Mouse (Mus musculus): Measurements from ENCODE around the gene Ssrp1. TPM values are rescaled to one million over a fixed set of nuclear protein-coding genes. Genes with fewer than 3 reads are reported as not detected.
A peak's percentile ranks its signal among the peaks of the same experiment; 100 is the strongest.

The Ssrp1 gene
- polyA plus RNA-seq, 1 experiment from 2014 or later: 244 TPM

GRCm38 (mm10) chr2:85048168-85048751 lies 11.2 kb downstream of the Ssrp1 start:
- Histone ChIP-seq H3K36me3 (ENCODE audit: control insufficient read depth, insufficient read depth, low read length) (peaks cover 15% of the 10 kb centered on the region; the same call in 1 of the 2 replicates), H3K27ac (ENCODE audit: low read length) (peak overlapping the region; percentile 88), H3K4me3 (ENCODE audit: low read length) (peak overlapping the region; percentile 72), H3K9me3 (ENCODE audit: control insufficient read depth, low read length) (no peaks in the 10 kb centered on the region), H3K4me1 (ENCODE audit: control insufficient read depth, insufficient read depth, low read length) (peaks cover 48% of the 10 kb centered on the region), H3K27me3 (replicated peaks; ENCODE audit: control insufficient read depth, insufficient read depth, low read length) (no peaks in the 10 kb centered on the region), H3K9ac (ENCODE audit: low read depth, low read length) (peak overlapping the region; percentile 79), H3K4me2 (ENCODE audit: low read depth, low read length) (peak overlapping the region; percentile 69)
- peak; percentile 51 for ATAC-seq
- under 1% methylated on average over 38 of the region's 44 CpGs for WGBS

- Histone ChIP-seq H3K4me3 (ENCODE audit: low read length) (peak overlapping the region; percentile 72), H3K4me2 (ENCODE audit: low read depth, low read length) (peak overlapping the region; percentile 69), H3K27ac (ENCODE audit: low read length) (peak overlapping the region; percentile 88), H3K9me3 (ENCODE audit: control insufficient read depth, low read length) (no peaks in the 10 kb centered on the region), H3K9ac (ENCODE audit: low read depth, low read length) (peak overlapping the region; percentile 79), H3K4me1 (ENCODE audit: control insufficient read depth, insufficient read depth, low read length) (peaks cover 50% of the 10 kb centered on the region), H3K36me3 (ENCODE audit: control insufficient read depth, insufficient read depth, low read length) (peaks cover 15% of the 10 kb centered on the region; the same call in 1 of the 2 replicates), H3K27me3 (replicated peaks; ENCODE audit: control insufficient read depth, insufficient read depth, low read length) (no peaks in the 10 kb centered on the region)
- WGBS: 79% methylated on average over 4 of the region's 4 CpGs
- ATAC-seq: no peak
Measured at GRCm38 (mm10) chr2:85049277-85049676, 12.2 kb downstream of the Ssrp1 start.

GRCm38 (mm10) chr2:85050001-85050634 lies 13.1 kb downstream of the Ssrp1 start:
- no peaks in the 10 kb centered on the region for H3K27me3 ChIP-seq (replicated peaks; ENCODE audit: control insufficient read depth, insufficient read depth, low read length)
- peak overlapping the region; percentile 48 for H3K4me3 ChIP-seq (ENCODE audit: low read length)
- H3K9me3 ChIP-seq (ENCODE audit: control insufficient read depth, low read length): no peaks in the 10 kb centered on the region
- peaks cover 50% of the 10 kb centered on the region for H3K4me1 ChIP-seq (ENCODE audit: control insufficient read depth, insufficient read depth, low read length)
- WGBS: 8% methylated on average over 10 of the region's 10 CpGs
- peaks cover 18% of the 10 kb centered on the region for H3K36me3 ChIP-seq (ENCODE audit: control insufficient read depth, insufficient read depth, low read length)
- peak; percentile 6 for ATAC-seq
- peak overlapping the region; percentile 70 for H3K9ac ChIP-seq (ENCODE audit: low read depth, low read length)
- peak overlapping the region; percentile 69 for H3K4me2 ChIP-seq (ENCODE audit: low read depth, low read length)
- H3K27ac ChIP-seq (ENCODE audit: low read length): peak overlapping the region; percentile 88

GRCm38 (mm10) chr2:85050746-85051145 lies 13.7 kb downstream of the Ssrp1 start:
- peak overlapping the region; percentile 48 for H3K4me3 ChIP-seq (ENCODE audit: low read length)
- WGBS: 28% methylated on average over 9 of the region's 9 CpGs
- peak overlapping the region; percentile 70 for H3K9ac ChIP-seq (ENCODE audit: low read depth, low read length)
- H3K4me2 ChIP-seq (ENCODE audit: low read depth, low read length): peak overlapping the region; percentile 69
- H3K27me3 ChIP-seq (replicated peaks; ENCODE audit: control insufficient read depth, insufficient read depth, low read length): no peaks in the 10 kb centered on the region
- ATAC-seq: peak; percentile 37
- peaks cover 50% of the 10 kb centered on the region for H3K4me1 ChIP-seq (ENCODE audit: control insufficient read depth, insufficient read depth, low read length)
- H3K9me3 ChIP-seq (ENCODE audit: control insufficient read depth, low read length): no peaks in the 10 kb centered on the region
- H3K27ac ChIP-seq (ENCODE audit: low read length): peak overlapping the region; percentile 88
- peaks cover 15% of the 10 kb centered on the region for H3K36me3 ChIP-seq (ENCODE audit: control insufficient read depth, insufficient read depth, low read length)

- Histone ChIP-seq H3K4me2 (ENCODE audit: low read depth, low read length) (peak overlapping the region; percentile 7; the same call in 1 of the 2 replicates), H3K9me3 (ENCODE audit: control insufficient read depth, low read length) (no peaks in the 10 kb centered on the region), H3K9ac (ENCODE audit: low read depth, low read length) (0 out of 2 replicates have a peak overlapping the region, but pooled peaks have one; percentile 31), H3K27ac (ENCODE audit: low read length) (no peak overlapping the region), H3K4me3 (ENCODE audit: low read length) (no peak overlapping the region), H3K36me3 (ENCODE audit: control insufficient read depth, insufficient read depth, low read length) (peaks cover 23% of the 10 kb centered on the region), H3K4me1 (ENCODE audit: control insufficient read depth, insufficient read depth, low read length) (peaks cover 43% of the 10 kb centered on the region), H3K27me3 (replicated peaks; ENCODE audit: control insufficient read depth, insufficient read depth, low read length) (no peaks in the 10 kb centered on the region)
- ATAC-seq: peak; percentile 19
- WGBS: 75% methylated on average over 5 of the region's 5 CpGs
Measured at GRCm38 (mm10) chr2:85053192-85053816, 16.3 kb downstream of the Ssrp1 start.

- H3K4me2 ChIP-seq (ENCODE audit: low read depth, low read length): no peak overlapping the region
- peaks cover 32% of the 10 kb centered on the region for H3K4me1 ChIP-seq (ENCODE audit: control insufficient read depth, insufficient read depth, low read length)
- no peaks in the 10 kb centered on the region for H3K27me3 ChIP-seq (replicated peaks; ENCODE audit: control insufficient read depth, insufficient read depth, low read length)
- H3K4me3 ChIP-seq (ENCODE audit: low read length): no peak overlapping the region
- no peaks in the 10 kb centered on the region for H3K9me3 ChIP-seq (ENCODE audit: control insufficient read depth, low read length)
- no peak overlapping the region for H3K9ac ChIP-seq (ENCODE audit: low read depth, low read length)
- ATAC-seq: no peak
- no peak overlapping the region for H3K27ac ChIP-seq (ENCODE audit: low read length)
- peaks cover 36% of the 10 kb centered on the region for H3K36me3 ChIP-seq (ENCODE audit: control insufficient read depth, insufficient read depth, low read length)
- 58% methylated on average over 5 of the region's 5 CpGs for WGBS
Measured at GRCm38 (mm10) chr2:85056711-85057110, 19.7 kb downstream of the Ssrp1 start.

- H3K36me3 ChIP-seq (ENCODE audit: control insufficient read depth, insufficient read depth, low read length): peaks cover 39% of the 10 kb centered on the region
- no peak overlapping the region for H3K4me2 ChIP-seq (ENCODE audit: low read depth, low read length)
- no peaks in the 10 kb centered on the region for H3K9me3 ChIP-seq (ENCODE audit: control insufficient read depth, low read length)
- H3K27ac ChIP-seq (ENCODE audit: low read length): peak overlapping the region; percentile 81
- no peak; the same call in 1 of the 2 replicates for ATAC-seq
- no peak overlapping the region for H3K9ac ChIP-seq (ENCODE audit: low read depth, low read length)
- H3K4me3 ChIP-seq (ENCODE audit: low read length): no peak overlapping the region
- no peaks in the 10 kb centered on the region for H3K27me3 ChIP-seq (replicated peaks; ENCODE audit: control insufficient read depth, insufficient read depth, low read length)
- 82% methylated on average over 6 of the region's 6 CpGs for WGBS
- peaks cover 18% of the 10 kb centered on the region for H3K4me1 ChIP-seq (ENCODE audit: control insufficient read depth, insufficient read depth, low read length)
Measured at GRCm38 (mm10) chr2:85059677-85060076, 22.6 kb downstream of the Ssrp1 start.

GRCm38 (mm10) chr2:85060591-85061060 lies 23.6 kb downstream of the Ssrp1 start:
- H3K4me2 ChIP-seq (ENCODE audit: low read depth, low read length): peak overlapping the region; percentile 77
- H3K36me3 ChIP-seq (ENCODE audit: control insufficient read depth, insufficient read depth, low read length): peaks cover 39% of the 10 kb centered on the region
- H3K27me3 ChIP-seq (replicated peaks; ENCODE audit: control insufficient read depth, insufficient read depth, low read length): no peaks in the 10 kb centered on the region
- H3K27ac ChIP-seq (ENCODE audit: low read length): peak overlapping the region; percentile 81
- H3K4me3 ChIP-seq (ENCODE audit: low read length): peak overlapping the region; percentile 54
- WGBS: 6% methylated on average over 10 of the region's 11 CpGs
- peak; percentile 97 for ATAC-seq
- no peaks in the 10 kb centered on the region for H3K9me3 ChIP-seq (ENCODE audit: control insufficient read depth, low read length)
- peaks cover 24% of the 10 kb centered on the region for H3K4me1 ChIP-seq (ENCODE audit: control insufficient read depth, insufficient read depth, low read length)
- peak overlapping the region; percentile 75 for H3K9ac ChIP-seq (ENCODE audit: low read depth, low read length)

- Histone ChIP-seq H3K27ac (ENCODE audit: low read length) (peak overlapping the region; percentile 74), H3K4me3 (ENCODE audit: low read length) (peak overlapping the region; percentile 54), H3K9ac (ENCODE audit: low read depth, low read length) (peak overlapping the region; percentile 75), H3K4me2 (ENCODE audit: low read depth, low read length) (peak overlapping the region; percentile 77), H3K36me3 (ENCODE audit: control insufficient read depth, insufficient read depth, low read length) (peaks cover 39% of the 10 kb centered on the region), H3K27me3 (replicated peaks; ENCODE audit: control insufficient read depth, insufficient read depth, low read length) (no peaks in the 10 kb centered on the region), H3K4me1 (ENCODE audit: control insufficient read depth, insufficient read depth, low read length) (peaks cover 27% of the 10 kb centered on the region), H3K9me3 (ENCODE audit: control insufficient read depth, low read length) (no peaks in the 10 kb centered on the region)
- 19% methylated on average over 10 of the region's 10 CpGs for WGBS
- ATAC-seq: no peak
Measured at GRCm38 (mm10) chr2:85061107-85061541, 24.1 kb downstream of the Ssrp1 start.
